Mouse (Mus musculus) layer of hippocampus, postnatal 25 days (tissue): ENCODE results near the gene Aif1. TPM values are rescaled to one million over a fixed set of nuclear protein-coding genes. Genes with fewer than 3 reads are reported as not detected.

ENCODE experiments used
- DNase-seq, 2 experiments: peaks; one replicate each; pipeline ENCODE4 v3.0.0; 2022; ENCODE audit warnings: mixed read lengths in 2 of 2, low spot score in 1 of 2; ENCODE audit errors: extremely low spot score in 1 of 2
- total RNA-seq, 2 experiments: library from RNA; stranded (reverse); gene quantifications; 2 replicates each; pipeline ENCODE4 v1.2.3; 2021

The Aif1 gene
- total RNA-seq, 2 experiments from 2014 or later: 10.4 to 10.8 TPM

DNA sequence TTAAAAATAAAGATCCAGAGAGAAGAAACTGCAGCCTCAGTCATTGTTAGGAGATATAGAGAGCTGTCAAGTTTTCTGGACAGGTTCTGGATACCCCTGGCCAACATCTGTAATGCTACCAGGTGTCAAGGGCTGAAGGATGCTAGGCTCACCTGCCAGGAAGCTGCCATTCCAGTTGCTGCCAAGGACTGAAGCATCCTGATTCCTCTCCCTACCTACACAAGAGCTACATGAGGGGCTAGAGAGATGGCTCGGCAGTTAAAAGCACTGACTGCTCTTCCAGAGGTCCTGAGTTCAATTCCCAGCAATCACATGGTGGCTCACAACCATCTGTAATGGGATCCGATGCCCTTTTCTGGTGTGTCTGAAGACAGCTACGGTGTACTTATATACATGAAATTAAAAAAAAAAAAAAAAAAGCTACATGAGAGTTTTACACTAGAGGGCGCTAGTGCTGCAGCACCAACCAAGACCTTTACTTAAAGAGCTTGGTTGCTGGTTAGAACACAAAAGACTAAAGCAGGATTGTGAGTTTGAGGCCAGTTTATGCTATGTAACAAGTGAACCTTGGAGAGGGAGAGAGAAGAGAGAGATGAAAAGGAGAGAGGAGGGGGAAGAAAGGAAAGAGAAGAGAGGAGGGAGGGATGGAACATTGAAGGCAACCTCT is 7.2 kb downstream of the Aif1 start:
- no peak for DNase-seq

DNA sequence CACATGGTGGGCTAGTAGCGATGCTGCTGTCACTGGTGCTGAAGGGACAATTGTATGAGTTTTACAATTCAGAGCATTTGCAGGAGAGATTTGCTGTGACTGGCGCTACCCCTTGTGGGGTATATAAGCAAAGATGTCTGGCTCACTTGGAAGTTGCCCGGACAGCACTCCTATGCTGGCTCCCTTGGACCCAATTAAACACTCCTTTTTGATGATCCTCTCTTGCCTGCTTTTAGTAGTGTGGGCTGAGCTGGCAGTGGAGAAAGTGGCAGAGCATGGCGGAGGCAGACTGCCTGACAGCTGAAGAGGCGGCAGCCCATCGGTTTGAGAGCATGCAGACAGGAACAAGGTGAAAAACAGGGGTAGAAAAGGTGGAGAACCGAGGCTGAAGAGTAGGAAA is 8.1 kb downstream of the Aif1 start:
- no peak for DNase-seq

- DNase-seq: peak in 1 of 2 experiments; percentile 55
Observed at GRCm38 (mm10) chr17:35166352-35167035, 9.4 kb downstream of the Aif1 start.

DNA sequence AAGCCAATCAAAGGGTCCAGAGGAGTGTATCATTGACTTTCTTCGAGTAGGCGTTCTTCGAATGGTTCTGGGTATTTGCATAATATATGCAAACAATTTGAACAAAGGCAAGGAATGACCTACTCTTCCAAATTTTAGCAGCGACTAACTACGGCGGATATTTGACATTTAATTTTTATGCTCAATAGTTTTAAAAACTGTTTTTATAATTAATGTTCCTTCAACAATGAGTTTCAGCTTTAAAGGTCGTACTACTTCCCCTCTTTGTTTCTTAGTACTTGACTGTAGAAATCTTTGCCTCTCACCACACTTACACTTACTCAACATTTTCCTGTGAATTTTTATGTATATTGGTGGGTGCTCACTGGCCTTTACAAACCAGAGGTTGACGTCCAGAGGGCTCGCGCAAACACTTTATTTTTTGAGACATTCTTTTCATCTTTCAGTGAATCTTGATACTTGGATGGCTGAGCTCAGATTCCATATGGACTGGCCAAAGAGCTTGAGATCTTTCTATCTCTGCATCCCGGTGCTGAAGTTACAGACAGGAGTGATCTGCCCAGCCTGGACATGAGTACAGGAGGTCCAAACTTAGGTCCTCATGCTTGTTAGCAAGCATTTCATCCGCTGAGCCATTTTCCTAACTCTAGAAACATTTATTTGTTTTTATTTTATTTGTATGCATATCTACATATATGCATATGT is 10.3 kb downstream of the Aif1 start:
- no peak for DNase-seq

DNA sequence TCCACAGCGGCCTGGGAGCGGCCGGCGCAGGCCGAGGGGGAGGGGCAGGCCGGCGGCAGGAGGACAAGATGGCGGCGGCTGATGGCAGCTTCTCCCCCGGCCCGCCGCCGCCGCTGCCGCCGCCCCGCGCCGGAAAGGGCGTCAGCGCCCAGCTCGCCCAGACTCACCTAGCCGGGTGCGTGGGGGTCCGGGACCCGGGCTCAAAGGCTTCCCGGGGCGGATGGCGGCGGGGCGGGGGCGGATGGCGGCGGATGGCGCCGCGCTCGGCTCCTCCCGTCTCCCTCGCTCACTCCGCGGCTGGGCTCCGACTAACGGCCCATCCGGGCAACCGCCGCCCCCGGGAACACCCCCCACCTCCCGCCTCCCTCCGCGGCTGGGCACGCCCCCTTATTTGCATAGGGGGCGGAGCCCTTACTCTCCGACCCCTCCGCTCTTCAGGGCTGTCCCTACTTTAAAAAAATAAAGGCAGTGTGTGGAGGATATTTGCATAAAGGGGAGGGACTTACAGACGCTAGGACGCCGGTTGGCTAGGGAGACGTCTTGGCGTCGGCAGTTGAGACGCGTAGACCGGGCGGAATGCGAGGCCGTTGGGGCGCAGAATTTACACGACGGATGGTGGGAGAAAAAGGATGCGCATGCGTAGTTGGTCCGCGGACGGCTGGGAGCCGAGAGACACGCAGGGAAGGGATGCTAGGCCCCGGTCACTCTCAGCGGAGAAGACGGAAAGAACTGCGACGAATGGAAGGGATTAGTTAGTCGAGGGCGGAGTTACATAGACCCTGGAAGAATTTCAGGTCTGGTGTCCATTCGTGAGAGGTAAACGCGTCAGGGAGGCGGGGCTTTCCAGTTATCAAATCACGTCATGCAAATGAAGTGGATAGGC is 11.1 kb downstream of the Aif1 start, which contains the start of gene Prrc2a:
Prrc2a (minus strand) TSS at position 330 of the 883 bp plus-strand sequence.
- peak; percentile 94 to 98 for DNase-seq

- DNase-seq: peak in 1 of 2 experiments; percentile 40
Observed at GRCm38 (mm10) chr17:35164218-35164567, 11.7 kb downstream of the Aif1 start.

GRCm38 (mm10) chr17:35163326-35164081 is 12.4 kb downstream of the Aif1 start:
- DNase-seq: no peak

DNA sequence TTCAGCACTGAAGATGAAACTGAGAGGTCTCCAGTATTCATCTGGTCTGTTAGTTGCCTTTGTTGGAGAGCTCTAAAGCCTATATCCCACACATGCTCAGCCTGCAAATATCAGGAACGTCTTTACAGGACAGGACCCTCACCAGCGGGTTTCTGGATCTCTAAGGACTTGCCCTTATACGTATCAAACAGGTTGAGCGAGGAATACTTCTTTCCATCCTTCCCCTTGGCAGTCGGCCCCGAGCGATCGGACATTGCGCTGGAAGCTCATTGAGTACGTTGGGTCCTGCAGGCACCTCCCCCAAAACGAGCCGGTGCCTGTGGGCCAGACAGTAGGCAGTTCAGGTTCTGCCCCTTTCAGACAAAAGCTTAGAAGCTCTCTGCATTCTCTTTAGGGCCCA is 13.1 kb downstream of the Aif1 start:
- DNase-seq: no peak

GRCm38 (mm10) chr17:35162121-35162520 is 13.7 kb downstream of the Aif1 start:
- no peak for DNase-seq

DNA sequence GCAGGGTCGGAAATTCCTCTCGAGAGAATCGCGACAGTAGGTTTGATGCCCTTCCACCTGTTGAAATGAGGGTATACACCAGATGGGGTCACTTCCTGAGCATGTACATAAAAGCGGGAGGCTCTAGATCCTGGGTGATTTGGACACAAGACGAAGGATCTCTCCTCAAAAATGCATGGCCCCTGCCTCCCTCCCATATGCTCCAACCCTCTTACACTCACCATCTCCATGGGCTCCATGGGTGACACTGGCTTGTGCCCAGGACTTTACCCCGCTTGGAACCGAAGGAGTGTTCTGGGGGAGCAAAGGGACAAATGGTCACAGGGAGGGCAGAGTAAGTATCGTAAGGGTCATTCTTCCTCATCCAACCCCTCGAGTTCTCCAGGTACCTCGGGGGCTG is 14.4 kb downstream of the Aif1 start:
- no peak for DNase-seq

GRCm38 (mm10) chr17:35159638-35160037 is 16.2 kb downstream of the Aif1 start:
- no peak for DNase-seq

GRCm38 (mm10) chr17:35158850-35159593 is 16.8 kb downstream of the Aif1 start:
- no peak for DNase-seq

DNA sequence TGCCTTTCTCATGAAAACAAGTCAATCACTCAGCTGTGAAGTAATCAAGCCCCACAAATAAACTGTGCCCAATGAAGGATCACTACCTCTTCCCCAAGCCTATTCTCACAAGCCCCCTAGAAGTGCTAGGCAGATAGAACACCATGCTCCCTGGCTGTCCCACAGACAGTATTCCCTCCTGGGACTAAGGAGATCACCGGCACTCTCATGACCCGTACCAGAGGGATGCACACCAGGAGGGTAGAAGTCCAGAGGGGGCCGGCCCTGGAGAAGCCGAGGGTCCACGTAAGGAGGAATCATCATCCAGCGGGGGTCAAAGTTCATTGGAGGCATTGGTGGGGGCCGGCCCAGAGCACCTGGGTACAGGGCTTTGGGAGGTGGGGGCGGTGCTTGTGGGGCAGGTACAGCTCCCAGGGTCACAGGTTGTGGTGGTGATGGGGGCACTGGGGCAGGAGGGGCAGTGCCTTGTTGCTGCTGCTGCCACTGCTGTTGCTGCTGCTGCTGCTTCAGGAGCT is 18.1 kb downstream of the Aif1 start:
- no peak for DNase-seq

DNA sequence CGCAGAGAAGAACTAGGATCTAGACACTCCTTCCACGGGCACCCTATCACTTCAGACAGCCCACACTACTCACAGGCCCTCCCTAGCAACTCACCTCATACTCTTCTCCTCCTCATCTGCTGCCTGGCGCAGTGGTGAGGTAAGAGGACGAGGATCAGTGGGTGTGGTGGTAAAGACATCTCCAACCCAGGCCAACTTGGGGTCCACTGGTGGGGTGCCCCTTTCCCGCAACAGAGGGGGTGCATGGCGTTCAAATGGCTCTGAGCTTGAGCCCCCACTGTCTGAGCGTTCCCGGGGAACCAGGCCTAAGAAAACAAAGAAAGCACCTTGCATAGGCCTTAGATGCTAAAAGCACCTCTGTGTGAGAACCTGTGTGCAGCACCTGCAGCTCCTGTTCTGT is 18.6 kb downstream of the Aif1 start:
- no peak for DNase-seq

- no peak for DNase-seq
Observed at GRCm38 (mm10) chr17:35156461-35157200, 19.2 kb downstream of the Aif1 start.

GRCm38 (mm10) chr17:35155451-35155850 is 20.4 kb downstream of the Aif1 start:
- DNase-seq: no peak

DNA sequence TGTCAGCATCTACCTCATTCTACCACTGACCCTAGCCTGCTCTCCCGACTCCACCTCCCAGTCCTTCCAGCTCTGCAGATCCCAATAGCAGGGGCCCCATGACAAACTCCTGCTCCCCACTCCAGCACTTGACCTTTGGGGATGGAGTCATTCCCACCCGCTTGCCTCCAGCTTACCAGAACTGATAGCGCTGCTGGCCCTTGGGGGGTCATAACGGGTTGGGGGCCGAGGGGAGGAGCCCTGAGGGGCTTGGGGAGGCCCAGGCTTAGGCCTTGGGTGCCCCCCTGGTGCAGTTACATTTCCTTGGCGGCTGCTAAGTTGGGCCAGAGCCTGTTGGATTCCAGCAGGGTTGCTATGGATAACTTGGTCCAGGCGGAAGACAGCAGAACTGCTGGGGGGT is 21.3 kb downstream of the Aif1 start:
- DNase-seq: no peak

- DNase-seq: no peak
Observed at GRCm38 (mm10) chr17:35153931-35154330, 21.9 kb downstream of the Aif1 start.
